Mouse (Mus musculus) liver, embryonic 14.5 days (tissue): Measurements from ENCODE around the gene Auts2. TPM values are rescaled to one million over a fixed set of nuclear protein-coding genes. Genes with fewer than 3 reads are reported as not detected.
A peak's percentile ranks its signal among the peaks of the same experiment; 100 is the strongest.

Experiments used
- ATAC-seq: fragments of 200-750 bp; cut with Nextera tagmentation; 2 replicates; pipeline ENCODE4 v1.8.0; 2017; ENCODE audit warnings: moderate number of reproducible peaks, mild to moderate bottlenecking, moderate library complexity; ENCODE audit not compliant: insufficient read depth
- DNase-seq, 3 experiments: peaks; one replicate each; pipeline ENCODE4 v3.0.0-alpha.2; 2012 to 2013; ENCODE audit warnings: low read depth in 3 of 3, low spot score in 3 of 3
- H3K27ac ChIP-seq: fragments of 300-500 bp; sonication (generic); 2 replicates; pipeline ENCODE4 v1.5.1; 2014; ENCODE audit warnings: moderate library complexity, mild to moderate bottlenecking, control low read depth, inconsistent platforms
- H3K27me3 ChIP-seq: fragments of 300-500 bp; sonication (generic); 2 replicates; pipeline ENCODE4 v1.6.1; 2014; ENCODE audit warnings: mild to moderate bottlenecking, low read length, moderate library complexity; ENCODE audit not compliant: control insufficient read depth, insufficient read depth
- H3K36me3 ChIP-seq: fragments of 300-500 bp; sonication (generic); replicated peaks from 2 replicates; pipeline ENCODE4 v1.6.1; 2014; ENCODE audit warnings: low read depth; ENCODE audit not compliant: control insufficient read depth, insufficient read depth
- H3K4me1 ChIP-seq, 2 experiments: fragments of 200-500 bp in 1 of 2; fragments of 300-500 bp in 1 of 2; sonication (generic) in 1 of 2; replicated peaks; 2 replicates each; pipeline ENCODE4 v1.6.1; 2012 to 2014; ENCODE audit warnings: antibody characterized with exemption in 1 of 2, inconsistent platforms in 1 of 2, low read length in 1 of 2; ENCODE audit not compliant: control insufficient read depth in 2 of 2, insufficient read depth in 2 of 2
- H3K4me2 ChIP-seq: fragments of 300-500 bp; sonication (generic); 2 replicates; pipeline ENCODE4 v1.6.1; 2014; ENCODE audit warnings: low read depth, mild to moderate bottlenecking, control low read depth, moderate library complexity
- H3K4me3 ChIP-seq, 2 experiments: fragments of 200-500 bp in 1 of 2; fragments of 300-500 bp in 1 of 2; sonication (generic) in 1 of 2; 2 replicates each; pipeline ENCODE4 v1.5.1; 2012 to 2014; ENCODE audit warnings: low read depth in 2 of 2, low read length in 2 of 2, mild to moderate bottlenecking in 2 of 2, control low read depth in 1 of 2, inconsistent platforms in 1 of 2, moderate library complexity in 1 of 2; ENCODE audit not compliant: insufficient read depth in 1 of 2
- H3K9ac ChIP-seq: fragments of 300-500 bp; sonication (generic); replicated peaks from 2 replicates; pipeline ENCODE4 v1.6.1; 2014; ENCODE audit warnings: mild to moderate bottlenecking, control low read depth, moderate library complexity
- H3K9me3 ChIP-seq: fragments of 300-500 bp; sonication (generic); 2 replicates; pipeline ENCODE4 v1.6.1; 2016; ENCODE audit warnings: low read length, mixed read lengths; ENCODE audit not compliant: control insufficient read depth
- CTCF ChIP-seq: IDR thresholded peaks from 2 replicates; pipeline ENCODE4 v1.5.1; 2016; ENCODE audit warnings: antibody characterized with exemption, low read depth, control low read depth
- EP300 ChIP-seq: IDR thresholded peaks from 2 replicates; pipeline ENCODE4 v1.6.1; 2016; ENCODE audit warnings: antibody characterized with exemption, low read depth
- WGBS: fragments of 180-500 bp; shearing (Covaris S2); extraction: QIAGEN DNeasy Blood & Tissue Kit; methylation state at CpG from one replicate; pipeline ENCODE4 v1.1.7; 2014; ENCODE audit not compliant: insufficient replicate concordance; 5-methylcytosine and 5-hydroxymethylcytosine counted together
- polyA plus RNA-seq, 2 experiments: library from polyadenylated mRNA; depleted of rRNA in 1 of 2; stranded (reverse) in 1 of 2; unstranded in 1 of 2; fragments of >200 nt; fragmentation: Nextera tagmentation in 1 of 2; extraction: Ambion mirVana in 1 of 2; gene quantifications; 2 replicates each; pipeline versions ENCODE4 v1.2.1 to v1.2.3; 2012 to 2014

Auts2 gene
- polyA plus RNA-seq, 2 experiments = 0.77 to 1.6 TPM

DNA sequence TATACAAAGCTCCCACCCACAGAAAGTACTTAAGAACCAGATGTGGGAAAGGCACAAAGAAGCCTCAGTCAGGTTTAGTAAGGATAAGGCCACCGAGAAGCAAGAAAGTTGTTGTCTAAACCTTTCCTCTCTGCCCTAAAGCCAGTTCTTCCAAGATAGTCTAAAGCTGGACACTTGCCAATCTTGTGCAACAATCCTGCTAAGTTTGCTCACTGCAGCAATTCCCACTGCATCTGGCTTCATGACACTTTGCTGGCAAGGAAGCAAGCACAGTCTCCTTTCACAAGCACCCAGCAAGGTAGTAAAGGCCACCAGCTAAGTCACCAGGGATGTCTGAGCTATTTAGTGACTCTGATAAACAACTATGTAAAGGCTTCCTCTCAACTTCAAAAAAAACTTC is 106.2 kb downstream of the Auts2 start:
- H3K36me3 ChIP-seq = no peaks in the 10 kb centered on the region
- no peak overlapping the region for H3K27ac ChIP-seq
- H3K4me1 ChIP-seq = peaks cover 0 to 7% of the 10 kb centered on the region in 2 experiments; a peak in 1 of 4 replicates
- WGBS = 53% methylated on average over 1 of the region's 1 CpGs
- H3K4me2 ChIP-seq = no peak overlapping the region
- no peaks in the 10 kb centered on the region for H3K27me3 ChIP-seq
- DNase-seq (peak in 1 of 3 experiments; percentile 4), ATAC-seq (no peak)
- H3K9ac ChIP-seq = no peak overlapping the region
- TF ChIP-seq EP300 (no peak), CTCF (no peak)
- H3K9me3 ChIP-seq = no peaks in the 10 kb centered on the region
- no peak overlapping the region for H3K4me3 ChIP-seq

DNA sequence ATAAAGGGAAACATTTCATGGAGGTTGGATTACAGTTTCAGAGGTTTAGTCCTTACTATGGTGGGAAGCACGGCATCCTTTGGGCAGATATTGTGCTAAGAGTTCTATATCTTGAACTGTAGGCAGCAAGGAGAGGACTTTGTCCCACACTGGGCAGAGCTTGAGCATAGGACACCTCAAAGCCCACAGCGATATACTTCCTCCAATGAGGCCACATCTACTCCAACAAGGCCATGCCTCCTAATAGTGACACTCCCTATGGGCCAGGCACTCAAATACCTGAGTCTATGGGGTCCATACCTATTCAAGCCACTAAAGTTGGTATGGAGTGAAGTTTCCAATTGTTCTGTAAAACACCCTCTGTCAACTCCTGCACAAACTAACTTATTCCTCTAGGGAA is 106.7 kb downstream of the Auts2 start:
- no peak for TF ChIP-seq EP300
- TF ChIP-seq CTCF = no peak
- no peak overlapping the region for H3K9ac ChIP-seq
- no peaks in the 10 kb centered on the region for H3K27me3 ChIP-seq
- no peaks in the 10 kb centered on the region for H3K36me3 ChIP-seq
- H3K4me2 ChIP-seq = no peak overlapping the region
- no peak for ATAC-seq
- peaks cover 0 to 7% of the 10 kb centered on the region in 2 experiments; a peak in 1 of 4 replicates for H3K4me1 ChIP-seq
- 69% methylated on average over 2 of the region's 2 CpGs for WGBS
- H3K4me3 ChIP-seq = no peak overlapping the region
- no peak overlapping the region for H3K27ac ChIP-seq
- DNase-seq = no peak
- no peaks in the 10 kb centered on the region for H3K9me3 ChIP-seq

DNA sequence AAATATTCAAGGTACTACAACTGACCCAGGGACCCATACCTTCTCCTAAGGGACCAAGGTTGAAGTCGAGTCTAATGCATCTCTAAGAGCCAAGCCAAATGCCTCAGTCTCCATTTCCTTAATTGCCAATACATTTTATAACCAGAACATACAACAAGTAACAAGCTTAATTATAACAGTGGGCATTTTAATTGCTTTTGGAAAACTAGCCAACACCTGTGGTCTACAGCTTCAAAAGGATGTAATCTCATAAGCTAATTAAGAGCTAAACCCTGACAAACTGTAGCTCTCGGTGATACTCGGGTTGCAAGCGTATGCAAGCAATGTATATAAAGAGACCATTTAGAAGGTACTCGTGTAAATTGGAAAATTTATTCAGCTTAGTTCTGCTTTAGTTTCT is 107.7 kb downstream of the Auts2 start:
- 71% methylated on average over 5 of the region's 5 CpGs for WGBS
- no peak overlapping the region for H3K4me2 ChIP-seq
- H3K27me3 ChIP-seq = no peaks in the 10 kb centered on the region
- H3K9ac ChIP-seq = no peak overlapping the region
- TF ChIP-seq EP300 (no peak), CTCF (no peak)
- ATAC-seq (no peak), DNase-seq (no peak)
- no peak overlapping the region for H3K4me3 ChIP-seq
- no peaks in the 10 kb centered on the region for H3K9me3 ChIP-seq
- no peaks in the 10 kb centered on the region for H3K36me3 ChIP-seq
- H3K4me1 ChIP-seq = peaks cover 0 to 7% of the 10 kb centered on the region in 2 experiments; a peak in 1 of 4 replicates
- no peak overlapping the region for H3K27ac ChIP-seq

DNA sequence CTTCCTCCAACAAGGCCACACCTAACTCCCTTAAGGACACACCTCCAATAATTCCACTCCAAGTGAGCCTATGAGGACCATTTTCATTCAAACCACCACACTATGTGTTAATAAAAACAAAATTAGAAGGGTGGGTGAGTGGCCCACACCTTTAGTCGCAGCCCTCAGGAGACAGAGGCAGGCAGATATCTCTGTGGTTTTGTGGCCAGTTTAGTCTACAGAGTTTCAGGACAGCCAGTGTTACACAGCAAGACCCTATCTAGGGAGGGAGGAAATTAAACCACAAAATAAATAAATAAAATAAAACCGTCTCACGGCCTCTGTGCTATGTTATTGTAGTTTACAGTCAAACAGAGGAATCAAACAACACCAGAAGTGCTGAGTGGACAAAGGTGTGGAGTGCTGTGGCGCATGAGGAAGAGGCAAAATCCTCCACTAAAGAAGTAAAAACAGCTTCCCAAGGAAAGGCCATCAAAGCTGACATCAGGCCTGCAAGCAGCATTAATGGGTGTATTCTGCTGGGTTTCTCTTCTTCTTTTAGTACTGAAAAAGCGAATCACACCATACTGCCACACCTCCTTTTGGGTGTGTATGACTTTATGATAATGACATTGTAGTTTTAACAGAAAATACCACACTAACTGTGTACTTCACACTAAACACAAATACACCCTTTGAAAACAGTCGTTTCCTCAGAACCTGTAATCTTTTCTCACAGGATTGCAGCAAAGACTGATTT is 109.6 kb downstream of the Auts2 start:
- no peak for ATAC-seq
- WGBS = 24% methylated on average over 6 of the region's 6 CpGs

DNA sequence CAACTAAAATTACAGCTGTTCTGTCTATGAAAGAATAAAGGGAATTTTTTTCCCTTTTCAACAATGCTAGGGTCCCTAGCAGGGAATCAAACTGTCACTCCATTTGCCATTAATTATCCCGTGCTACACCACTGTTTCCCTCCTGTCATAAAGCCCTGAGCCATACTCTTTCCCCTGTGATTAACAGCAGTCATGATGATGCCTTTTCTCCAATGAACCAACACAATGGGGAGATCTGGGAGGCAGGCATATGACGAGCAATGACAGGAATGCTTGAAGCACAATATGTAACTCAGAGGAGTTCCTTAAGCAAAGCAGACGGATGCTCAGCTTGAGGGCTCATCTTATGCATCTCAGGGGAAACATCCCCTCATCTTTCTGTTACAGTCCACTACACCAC is 113.8 kb downstream of the Auts2 start:
- no peak overlapping the region for H3K4me3 ChIP-seq
- no peak overlapping the region for H3K4me2 ChIP-seq
- TF ChIP-seq CTCF (no peak), EP300 (no peak)
- WGBS = 58% methylated on average over 3 of the region's 3 CpGs
- no peaks in the 10 kb centered on the region for H3K27me3 ChIP-seq
- H3K36me3 ChIP-seq = no peaks in the 10 kb centered on the region
- H3K9me3 ChIP-seq = no peaks in the 10 kb centered on the region
- H3K4me1 ChIP-seq = peaks cover 0 to 3% of the 10 kb centered on the region in 2 experiments; a peak in 1 of 4 replicates
- H3K9ac ChIP-seq = no peak overlapping the region
- H3K27ac ChIP-seq = no peak overlapping the region
- DNase-seq (no peak), ATAC-seq (no peak)

More for the DNA sequence above, 109.6 kb downstream of the Auts2 start:
- Histone ChIP-seq H3K4me3 (no peak overlapping the region), H3K9ac (no peak overlapping the region), H3K9me3 (no peaks in the 10 kb centered on the region), H3K27ac (no peak overlapping the region), H3K4me2 (no peak overlapping the region), H3K36me3 (no peaks in the 10 kb centered on the region), H3K4me1 (peaks cover 0 to 7% of the 10 kb centered on the region in 2 experiments; a peak in 1 of 4 replicates), H3K27me3 (no peaks in the 10 kb centered on the region)
- TF ChIP-seq EP300 (no peak), CTCF (no peak)
- no peak for DNase-seq
